Mouse (Mus musculus): ENCODE results near the gene Dusp1. TPM values are rescaled to one million over a fixed set of nuclear protein-coding genes. Genes with fewer than 3 reads are reported as not detected.

Gene Dusp1
- total and polyA plus RNA-seq, 3 experiments, result 3.5 to 9.9 (median 5.6) TPM

GRCm38 (mm10) chr17:26580873-26581401, 19.0 kb upstream of the Dusp1 start:
- Histone ChIP-seq H3K4me1 (ENCODE audit: control insufficient read depth in 1 of 2, insufficient read depth in 2 of 2) (peaks cover 0 to 19% of the 10 kb centered on the region in 2 experiments; a peak in 1 of 4 replicates), H3K36me3 (replicated peaks in 1 of 2; ENCODE audit: control insufficient read depth in 1 of 2, insufficient read depth in 1 of 2, low read length in 1 of 2) (peaks cover 28 to 95% of the 10 kb centered on the region in 2 experiments), H3K79me2 (replicated peaks; ENCODE audit: control insufficient read depth, extremely low read depth, insufficient read depth, poor library complexity, severe bottlenecking) (peaks cover 8% of the 10 kb centered on the region), H3K27ac (ENCODE audit: insufficient read depth, low read depth) (no peak overlapping the region), H3K4me3 (replicated peaks in 1 of 3; ENCODE audit: low read depth in 2 of 3, low read length in 2 of 3, poor library complexity in 1 of 3) (no peak overlapping the region), H3K4me2 (ENCODE audit: insufficient read depth, low read depth, poor library complexity, severe bottlenecking) (no peak overlapping the region), H3K27me3 (replicated peaks) (no peaks in the 10 kb centered on the region), H3K9ac (ENCODE audit: insufficient read depth, low read depth) (no peak overlapping the region), H3K9me3 (replicated peaks; ENCODE audit: low read length) (no peaks in the 10 kb centered on the region)
- DNase-seq (ENCODE audit: extremely low read depth), result no peak
- in situ Hi-C loops (cut with MboI; ENCODE audit: low pct_ligation_motif_present, low pct_unique_long_range_greater_than_20kb, low sequenced_read_pairs), result no loop called here
- dilution Hi-C loops (cut with MboI; ENCODE audit: extremely low pct_ligation_motif_present, extremely low pct_unique_long_range_greater_than_20kb, low sequenced_read_pairs), result no loop called here
- TF ChIP-seq ELF1 (IDR thresholded peaks at IDR 0.05; ENCODE audit: low read depth, low read length), result no peak
- TF ChIP-seq POLR2AphosphoS2 (IDR thresholded peaks at IDR 0.05; ENCODE audit: low read depth, low read length), result no peak
- TF ChIP-seq SIN3A (IDR thresholded peaks at IDR 0.05; ENCODE audit: low read length), result no peak
- TF ChIP-seq RCOR1 (conservative IDR thresholded peaks at IDR 0.05; ENCODE audit: low read depth, low read length), result no peak
- TF ChIP-seq ZC3H11A (IDR thresholded peaks at IDR 0.05; ENCODE audit: low read depth, low read length), result no peak
- no peak for TF ChIP-seq IRF4 (IDR thresholded peaks at IDR 0.05; ENCODE audit: low read depth, low read length)
- TF ChIP-seq KAT2A (IDR thresholded peaks at IDR 0.05; ENCODE audit: insufficient replicate concordance, low read length), result no peak
- no peak for TF ChIP-seq E2F4 (IDR thresholded peaks at IDR 0.05; ENCODE audit: insufficient replicate concordance, low read depth, low read length)
- TF ChIP-seq POLR2A (IDR thresholded peaks at IDR 0.05; ENCODE audit: low read depth, low read length), result no peak
- no peak for TF ChIP-seq ETS1 (conservative IDR thresholded peaks at IDR 0.05; ENCODE audit: low read depth, low read length)
- no peak for TF ChIP-seq MXI1 (IDR thresholded peaks at IDR 0.05; ENCODE audit: low read depth, low read length)
- TF ChIP-seq TCF12 (IDR thresholded peaks at IDR 0.05; ENCODE audit: low read depth, low read length), result no peak
- no peak for TF ChIP-seq JUN (IDR thresholded peaks at IDR 0.05; ENCODE audit: insufficient read depth, low read depth, low read length)
- TF ChIP-seq RAD21 (IDR thresholded peaks at IDR 0.05; ENCODE audit: low read depth, low read length), result no peak
- TF ChIP-seq CTCF (conservative IDR thresholded peaks at IDR 0.05 in 1 of 2, IDR thresholded peaks at IDR 0.05 in 1 of 2; ENCODE audit: low read depth in 2 of 2, low read length in 2 of 2), result no peak

- Histone ChIP-seq H3K36me3 (replicated peaks in 1 of 2; ENCODE audit: control insufficient read depth in 1 of 2, insufficient read depth in 1 of 2, low read length in 1 of 2) (peaks cover 41 to 98% of the 10 kb centered on the region in 2 experiments), H3K4me2 (ENCODE audit: insufficient read depth, low read depth, poor library complexity, severe bottlenecking) (no peak overlapping the region), H3K9ac (ENCODE audit: insufficient read depth, low read depth) (no peak overlapping the region), H3K27me3 (replicated peaks) (no peaks in the 10 kb centered on the region), H3K4me1 (ENCODE audit: control insufficient read depth in 1 of 2, insufficient read depth in 2 of 2) (peaks cover 2 to 22% of the 10 kb centered on the region in 2 experiments; a peak in 3 of 4 replicates), H3K9me3 (replicated peaks; ENCODE audit: low read length) (no peaks in the 10 kb centered on the region), H3K27ac (ENCODE audit: insufficient read depth, low read depth) (no peak overlapping the region), H3K79me2 (replicated peaks; ENCODE audit: control insufficient read depth, extremely low read depth, insufficient read depth, poor library complexity, severe bottlenecking) (peaks cover 18% of the 10 kb centered on the region), H3K4me3 (replicated peaks in 1 of 3; ENCODE audit: low read depth in 2 of 3, low read length in 2 of 3, poor library complexity in 1 of 3) (no peak overlapping the region)
- no peak for DNase-seq (ENCODE audit: extremely low read depth)
- TF ChIP-seq MXI1 (IDR thresholded peaks at IDR 0.05; ENCODE audit: low read depth, low read length) (no peak), ZMIZ1 (IDR thresholded peaks at IDR 0.05; ENCODE audit: low read depth, low read length) (no peak), POLR2AphosphoS2 (IDR thresholded peaks at IDR 0.05; ENCODE audit: low read depth, low read length) (no peak), NELFE (IDR thresholded peaks at IDR 0.05; ENCODE audit: low read depth, low read length) (no peak)
- in situ Hi-C loops (cut with MboI; ENCODE audit: low pct_ligation_motif_present, low pct_unique_long_range_greater_than_20kb, low sequenced_read_pairs), result no loop called here
- dilution Hi-C loops (cut with MboI; ENCODE audit: extremely low pct_ligation_motif_present, extremely low pct_unique_long_range_greater_than_20kb, low sequenced_read_pairs), result no loop called here
Observed at GRCm38 (mm10) chr17:26579396-26579795, 17.5 kb upstream of the Dusp1 start.
